Mouse (Mus musculus) kidney, adult 2 months (tissue): Measurements from ENCODE around the gene Irf8.

Experiments
- CTCF ChIP-seq: fragments of 200-500 bp; conservative IDR thresholded peaks from 2 replicates; pipeline ENCODE4 v1.5.1; 2011; ENCODE audit warnings: low read depth, mild to moderate bottlenecking, control low read depth, low read length, moderate library complexity, mixed read lengths; ENCODE audit not compliant: insufficient read depth, insufficient read length
- POLR2A ChIP-seq: fragments of 200-500 bp; IDR thresholded peaks from one replicate; pipeline ENCODE4 v1.6.1; 2011; ENCODE audit warnings: low read depth, low read length, control low read depth

DNA sequence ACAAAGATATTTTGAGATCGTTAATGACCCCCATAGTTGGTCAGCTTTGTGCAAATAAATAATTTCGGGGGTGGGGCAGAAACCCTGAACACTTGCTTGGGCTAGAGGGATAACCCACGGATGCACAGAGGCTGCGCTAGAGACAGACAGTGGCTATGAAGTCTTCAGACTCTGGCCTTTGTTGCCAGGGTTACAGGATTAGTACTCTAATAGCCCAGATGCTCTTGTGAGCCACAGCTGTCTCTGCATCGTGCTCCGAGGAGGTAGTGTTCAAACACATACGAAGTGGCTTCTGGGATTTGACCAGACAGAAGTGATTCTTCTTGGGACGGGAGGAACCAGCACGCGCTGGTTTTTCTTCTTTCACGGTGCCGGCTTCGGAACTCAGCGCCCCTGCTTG lies 4.6 kb upstream of the Irf8 start:
- TF ChIP-seq CTCF: no peak
- no peak for TF ChIP-seq POLR2A
